Mouse (Mus musculus) MEL (cell line): Measurements from ENCODE around the gene Prcd.
"Not testable (repeated sequence)": the region's sequence is repeated elsewhere in the genome, so short reads cannot be mapped to it uniquely, and the experiment has no call there.

ENCODE experiments used
- CTCF ChIP-seq, 3 experiments: IDR thresholded peaks in 2 of 3; conservative IDR thresholded peaks in 1 of 3; 2 replicates each; pipeline ENCODE4 v1.5.1; 2011 to 2012; ENCODE audit warnings: low read length in 3 of 3, low read depth in 2 of 3, mild to moderate bottlenecking in 2 of 3, improper control_type of control experiment in 1 of 3, inconsistent platforms in 1 of 3, mixed read lengths in 1 of 3, moderate library complexity in 1 of 3; ENCODE audit not compliant: control insufficient read depth in 1 of 3, insufficient read depth in 1 of 3, poor library complexity in 1 of 3, severe bottlenecking in 1 of 3
- EP300 ChIP-seq, 2 experiments: IDR thresholded peaks; 2 replicates each; pipeline ENCODE4 v1.6.1; 2011; ENCODE audit warnings: improper control_type of control experiment in 2 of 2, low read length in 2 of 2, low read depth in 1 of 2, mild to moderate bottlenecking in 1 of 2
- ETS1 ChIP-seq: IDR thresholded peaks from 2 replicates; pipeline ENCODE4 v1.6.1; 2012; ENCODE audit warnings: low read depth, mild to moderate bottlenecking, inconsistent platforms, low read length, improper control_type of control experiment, moderate library complexity
- MYC ChIP-seq: IDR thresholded peaks from 2 replicates; pipeline ENCODE4 v1.6.1; 2011; ENCODE audit warnings: low read depth, mild to moderate bottlenecking, low read length, improper control_type of control experiment, moderate library complexity
- NRF1 ChIP-seq: IDR thresholded peaks from 2 replicates; pipeline ENCODE4 v1.6.1; 2014; ENCODE audit warnings: low read depth, mild to moderate bottlenecking, inconsistent platforms, low read length, improper control_type of control experiment, moderate library complexity; ENCODE audit not compliant: poor library complexity, insufficient read depth, severe bottlenecking
- POLR2A ChIP-seq, 2 experiments: IDR thresholded peaks; 2 replicates each; pipeline ENCODE4 v1.6.1; 2011 to 2012; ENCODE audit warnings: low read length in 2 of 2, mild to moderate bottlenecking in 2 of 2, control low read depth in 1 of 2, improper control_type of control experiment in 1 of 2, low read depth in 1 of 2, moderate library complexity in 1 of 2; ENCODE audit not compliant: control insufficient read depth in 1 of 2, insufficient read depth in 1 of 2, poor library complexity in 1 of 2
- SMC3 ChIP-seq: IDR thresholded peaks from 2 replicates; pipeline ENCODE4 v1.6.1; 2011; ENCODE audit warnings: low read depth, low read length, improper control_type of control experiment
- TAL1 ChIP-seq: IDR thresholded peaks from 2 replicates; pipeline ENCODE4 v1.6.1; 2012; ENCODE audit warnings: mild to moderate bottlenecking, inconsistent platforms, low read length, moderate library complexity, mixed read lengths

GRCm38 (mm10) chr11:116636607-116637006 lies 16.7 kb upstream of the Prcd start:
- TF ChIP-seq CTCF (IDR thresholded peaks at IDR 0.05 in 2 of 3, conservative IDR thresholded peaks at IDR 0.05 in 1 of 3; ENCODE audit: control insufficient read depth in 1 of 3, insufficient read depth in 1 of 3, low read depth in 2 of 3, low read length in 3 of 3, poor library complexity in 1 of 3, severe bottlenecking in 1 of 3) (peak; percentile 19 to 65 (median 46); a peak in 5 of 6 replicates), SMC3 (peak; percentile 69)
- not testable (repeated sequence) for TF ChIP-seq EP300 (IDR thresholded peaks at IDR 0.05; ENCODE audit: low read depth in 1 of 2, low read length in 2 of 2); POLR2A (IDR thresholded peaks at IDR 0.05; ENCODE audit: control insufficient read depth in 1 of 2, insufficient read depth in 1 of 2, low read depth in 1 of 2, low read length in 2 of 2, poor library complexity in 1 of 2); NRF1; ETS1; MYC; TAL1
